Mouse (Mus musculus) bone marrow, adult 2 months (tissue): ENCODE results near the gene Taf1b. TPM values are rescaled to one million over a fixed set of nuclear protein-coding genes. Genes with fewer than 3 reads are reported as not detected.
A peak's percentile ranks its signal among the peaks of the same experiment; 100 is the strongest.

Experiments
- H3K27ac ChIP-seq: fragments of 200-500 bp; 2 replicates; pipeline ENCODE4 v1.5.1; 2012; ENCODE audit warnings: low read depth, mild to moderate bottlenecking, control low read depth, inconsistent platforms, low read length; ENCODE audit not compliant: control insufficient read depth, poor library complexity, insufficient read depth
- H3K4me1 ChIP-seq: fragments of 200-500 bp; 2 replicates; pipeline ENCODE4 v1.6.1; 2011; ENCODE audit warnings: low read length; ENCODE audit not compliant: control insufficient read depth, insufficient read depth
- H3K4me3 ChIP-seq: fragments of 200-500 bp; replicated peaks from 2 replicates; pipeline ENCODE3; 2011; ENCODE audit warnings: mild to moderate bottlenecking, low read depth, low read length, control low read depth; ENCODE audit not compliant: control insufficient read depth
- CTCF ChIP-seq: fragments of 200-500 bp; IDR thresholded peaks from 2 replicates; pipeline ENCODE4 v1.5.1; 2011; ENCODE audit warnings: low read length, control low read depth; ENCODE audit not compliant: control insufficient read depth, insufficient read depth
- POLR2A ChIP-seq: fragments of 200-500 bp; IDR thresholded peaks from 2 replicates; pipeline ENCODE4 v1.6.1; 2011; ENCODE audit warnings: low read depth, mild to moderate bottlenecking, control low read depth, low read length, borderline replicate concordance; ENCODE audit not compliant: control insufficient read depth
- WGBS: fragments of 180-500 bp; shearing (Covaris S2); methylation state at CpG from one replicate; pipeline ENCODE4 v1.1.7; 2018; 5-methylcytosine and 5-hydroxymethylcytosine counted together
- polyA plus RNA-seq: library from polyadenylated mRNA; stranded (reverse); fragments of >200 nt; gene quantifications from 2 replicates; pipeline ENCODE4 v1.2.4, GENCODE M21; 2011; ENCODE audit warnings: low replicate concordance; ENCODE audit not compliant: missing spikeins, insufficient read depth, insufficient read length

Taf1b gene
- polyA plus RNA-seq, 1 experiment = 8.4 TPM

GRCm38 (mm10) chr12:24590371-24590770, 92.2 kb downstream of the Taf1b start:
- WGBS = 87% methylated on average over 7 of the region's 7 CpGs

GRCm38 (mm10) chr12:24592055-24592454, 93.9 kb downstream of the Taf1b start:
- no peak overlapping the region for H3K4me3 ChIP-seq
- H3K27ac ChIP-seq = no peak overlapping the region
- 75% methylated on average over 9 of the region's 9 CpGs for WGBS
- H3K4me1 ChIP-seq = peaks cover 1% of the 10 kb centered on the region; the same call in 1 of the 2 replicates
- no peak for TF ChIP-seq POLR2A
- no peak for TF ChIP-seq CTCF

More at GRCm38 (mm10) chr12:24590371-24590770, 92.2 kb downstream of the Taf1b start:
- Histone ChIP-seq H3K27ac (no peak overlapping the region), H3K4me1 (peaks cover 3% of the 10 kb centered on the region; the same call in 1 of the 2 replicates), H3K4me3 (no peak overlapping the region)
- no peak for TF ChIP-seq POLR2A
- TF ChIP-seq CTCF = no peak

DNA sequence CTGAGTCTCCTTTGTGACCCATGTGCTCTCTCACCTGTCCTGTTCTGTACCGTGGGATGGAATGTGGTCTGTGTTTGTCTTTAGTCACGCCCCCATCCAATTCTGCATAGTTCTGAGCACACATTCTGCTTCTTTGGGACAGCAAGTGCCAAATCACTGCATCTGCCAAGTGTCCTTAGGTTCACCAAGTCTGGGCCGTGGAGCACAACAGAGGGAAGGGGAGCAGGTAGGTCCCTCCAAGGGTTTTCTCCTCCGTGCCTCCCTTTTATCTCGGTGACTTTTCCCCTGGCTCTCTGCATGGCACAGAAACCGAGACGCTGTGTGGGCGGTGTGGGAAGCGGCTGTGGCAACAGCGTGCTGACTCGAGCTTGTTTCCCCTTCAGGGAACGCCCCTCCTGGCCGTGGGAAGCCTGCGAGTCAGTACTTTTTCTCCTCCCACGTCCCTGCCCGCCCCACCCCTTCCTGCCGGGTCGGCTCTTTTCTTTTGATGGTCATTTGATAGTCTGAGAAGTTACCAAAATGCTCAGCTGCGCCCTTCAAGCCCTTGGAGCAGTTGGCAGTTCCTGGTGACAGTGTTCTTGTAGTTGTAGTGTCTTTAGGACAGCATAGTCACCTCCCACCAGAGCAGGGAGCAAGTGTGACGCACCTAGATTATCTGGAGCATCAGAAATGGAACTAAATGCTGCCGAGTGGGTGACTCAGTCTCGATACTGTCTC, 95.0 kb downstream of the Taf1b start:
- WGBS = under 1% methylated on average over 22 of the region's 22 CpGs
- no peak for TF ChIP-seq CTCF
- Histone ChIP-seq H3K4me1 (peaks cover 1% of the 10 kb centered on the region; the same call in 1 of the 2 replicates), H3K27ac (0 out of 2 replicates have a peak overlapping the region, but pooled peaks have one; percentile 33), H3K4me3 (peak overlapping the region; percentile 66)

DNA sequence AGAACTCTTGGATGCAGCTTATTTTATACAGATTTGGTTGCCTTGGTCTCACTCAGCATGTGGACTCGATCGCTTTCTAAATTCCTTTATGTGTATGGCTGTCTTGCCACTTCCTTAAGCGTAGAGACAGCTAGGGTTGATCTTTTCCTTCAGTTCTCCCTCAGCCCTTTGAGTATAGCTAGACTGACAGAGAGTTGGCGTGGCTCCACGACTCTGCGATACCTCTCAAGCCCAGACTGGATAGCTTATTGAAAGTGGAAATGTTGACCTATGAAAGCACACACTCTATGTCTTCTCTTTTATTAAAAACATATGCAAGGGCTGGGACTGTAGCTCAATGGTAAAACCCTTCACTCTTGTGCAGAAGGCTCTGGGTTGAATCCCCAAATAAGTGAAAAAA, 99.2 kb downstream of the Taf1b start:
- 62% methylated on average over 6 of the region's 6 CpGs for WGBS
- Histone ChIP-seq H3K4me1 (peaks cover 1% of the 10 kb centered on the region; the same call in 1 of the 2 replicates), H3K4me3 (no peak overlapping the region), H3K27ac (no peak overlapping the region)
- TF ChIP-seq POLR2A = no peak
- no peak for TF ChIP-seq CTCF

GRCm38 (mm10) chr12:24599366-24599895, 101.3 kb downstream of the Taf1b start:
- Histone ChIP-seq H3K4me1 (no peaks in the 10 kb centered on the region), H3K4me3 (no peak overlapping the region), H3K27ac (no peak overlapping the region)
- WGBS = 80% methylated on average over 8 of the region's 8 CpGs
- TF ChIP-seq CTCF = no peak

DNA sequence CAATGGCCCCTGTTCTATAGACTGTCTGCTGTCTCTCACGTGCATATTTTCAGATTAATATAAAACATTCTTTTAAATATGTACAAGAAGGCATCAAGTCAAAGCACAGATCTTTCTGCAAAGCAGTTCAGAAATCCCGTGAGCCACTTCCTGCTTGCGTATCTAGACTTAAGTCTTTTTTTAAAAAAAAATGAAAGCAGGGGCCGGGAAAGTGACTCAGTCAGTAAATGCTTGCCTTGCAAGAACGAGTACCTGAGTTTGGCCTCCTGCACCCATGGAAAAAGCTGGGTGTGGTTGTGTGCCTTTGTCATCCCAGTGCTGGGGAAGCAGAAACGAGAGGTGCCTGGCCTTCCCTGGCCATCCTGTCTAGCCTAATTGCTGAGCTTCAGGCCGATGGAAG, 101.9 kb downstream of the Taf1b start:
- TF ChIP-seq CTCF = no peak
- no peak for TF ChIP-seq POLR2A
- Histone ChIP-seq H3K4me3 (no peak overlapping the region), H3K4me1 (no peaks in the 10 kb centered on the region), H3K27ac (no peak overlapping the region)
- WGBS = 69% methylated on average over 7 of the region's 7 CpGs

GRCm38 (mm10) chr12:24600806-24601205, 102.6 kb downstream of the Taf1b start:
- Histone ChIP-seq H3K27ac (no peak overlapping the region), H3K4me1 (no peaks in the 10 kb centered on the region), H3K4me3 (no peak overlapping the region)
- WGBS = 3% methylated on average over 9 of the region's 9 CpGs
- TF ChIP-seq POLR2A = no peak
- peak; percentile 73 for TF ChIP-seq CTCF

- Histone ChIP-seq H3K4me1 (no peaks in the 10 kb centered on the region), H3K4me3 (no peak overlapping the region), H3K27ac (no peak overlapping the region)
- 45% methylated on average over 2 of the region's 2 CpGs for WGBS
- TF ChIP-seq CTCF (peak; percentile 75), POLR2A (no peak)
These were observed 105.1 kb downstream of the Taf1b start for GRCm38 (mm10) chr12:24603266-24603665.

GRCm38 (mm10) chr12:24606166-24606565, 108.0 kb downstream of the Taf1b start:
- no peaks in the 10 kb centered on the region for H3K4me1 ChIP-seq
- TF ChIP-seq POLR2A (no peak), CTCF (no peak)
- 85% methylated on average over 10 of the region's 10 CpGs for WGBS
- H3K27ac ChIP-seq = no peak overlapping the region
- no peak overlapping the region for H3K4me3 ChIP-seq

Other genes starting within 250 kb of the Taf1b start
- gene Grhl1, start 73.9 kb downstream of the Taf1b start, polyA plus RNA-seq = not detected in 2 replicates
- gene Klf11, start 152.9 kb downstream of the Taf1b start, polyA plus RNA-seq = 10.4 and 11.8 TPM in 2 replicates
- gene Cys1, start 183.5 kb downstream of the Taf1b start, polyA plus RNA-seq = 0.56 and 3.0 TPM in 2 replicates
- 203 and 291 TPM in 2 replicates for gene Rrm2, start 209.9 kb downstream of the Taf1b start, polyA plus RNA-seq